Mouse (Mus musculus): Measurements from ENCODE around the gene Pim3.

GRCm38 (mm10) chr15:88856613-88857012 is 5.4 kb upstream of the Pim3 start:
- TF ChIP-seq CTCF (IDR thresholded peaks at IDR 0.05; ENCODE audit: insufficient read depth, low read length) (no peak), POLR2A (IDR thresholded peaks at IDR 0.05; ENCODE audit: borderline replicate concordance, extremely low read depth, low read depth, low read length) (no peak)

Measured in lung, adult 2 months (tissue).